Mouse (Mus musculus) heart, embryonic 16.5 days (tissue): Measurements from ENCODE around the gene Gm8897. TPM values are rescaled to one million over a fixed set of nuclear protein-coding genes. Genes with fewer than 3 reads are reported as not detected.
"Not testable (repeated sequence)": the region's sequence is repeated elsewhere in the genome, so short reads cannot be mapped to it uniquely, and the experiment has no call there.

ENCODE experiments used
- ATAC-seq: fragments of 200-750 bp; cut with Nextera tagmentation; replicated peaks from 2 replicates; pipeline ENCODE4 v1.8.0; 2017; ENCODE audit warnings: moderate number of reproducible peaks; ENCODE audit not compliant: insufficient read depth, low FRiP score; ENCODE audit errors: extremely low read depth
- H3K27ac ChIP-seq: fragments of 300-500 bp; sonication (generic); 2 replicates; pipeline ENCODE4 v1.5.1; 2014; ENCODE audit warnings: mild to moderate bottlenecking, low read length, control low read depth, moderate library complexity
- H3K27me3 ChIP-seq: fragments of 300-500 bp; sonication (generic); 2 replicates; pipeline ENCODE4 v1.6.1; 2014; ENCODE audit warnings: low read length, mixed read lengths; ENCODE audit not compliant: control insufficient read depth, insufficient read depth
- H3K36me3 ChIP-seq: fragments of 300-500 bp; sonication (generic); 2 replicates; pipeline ENCODE4 v1.6.1; 2014; ENCODE audit not compliant: control insufficient read depth, insufficient read depth
- H3K4me1 ChIP-seq: fragments of 300-500 bp; sonication (generic); 2 replicates; pipeline ENCODE4 v1.6.1; 2014; ENCODE audit warnings: low read length, mixed read lengths; ENCODE audit not compliant: control insufficient read depth, insufficient read depth
- H3K4me2 ChIP-seq: fragments of 300-500 bp; sonication (generic); 2 replicates; pipeline ENCODE4 v1.6.1; 2014; ENCODE audit warnings: low read depth, mild to moderate bottlenecking, control low read depth, low read length
- H3K4me3 ChIP-seq: fragments of 300-500 bp; sonication (generic); 2 replicates; pipeline ENCODE4 v1.5.1; 2014; ENCODE audit warnings: mild to moderate bottlenecking, control low read depth, low read length
- H3K9ac ChIP-seq: fragments of 300-500 bp; sonication (generic); 2 replicates; pipeline ENCODE4 v1.6.1; 2014; ENCODE audit warnings: low read length, control low read depth
- H3K9me3 ChIP-seq: fragments of 300-500 bp; sonication (generic); replicated peaks from 2 replicates; pipeline ENCODE4 v1.6.1; 2016; ENCODE audit warnings: low read length; ENCODE audit not compliant: control insufficient read depth
- WGBS: fragments of 180-500 bp; shearing (Covaris S2); extraction: QIAGEN DNeasy Blood & Tissue Kit; methylation state at CpG from one replicate; pipeline ENCODE4 v1.1.7; 2014; 5-methylcytosine and 5-hydroxymethylcytosine counted together
- polyA plus RNA-seq: library from polyadenylated mRNA; unstranded; fragments of >200 nt; fragmentation: Nextera tagmentation; extraction: Ambion mirVana; gene quantifications from 2 replicates; pipeline ENCODE4 v1.2.1, GENCODE M21; 2015

Gm8897 gene
- polyA plus RNA-seq, result not detected in 2 replicates

DNA sequence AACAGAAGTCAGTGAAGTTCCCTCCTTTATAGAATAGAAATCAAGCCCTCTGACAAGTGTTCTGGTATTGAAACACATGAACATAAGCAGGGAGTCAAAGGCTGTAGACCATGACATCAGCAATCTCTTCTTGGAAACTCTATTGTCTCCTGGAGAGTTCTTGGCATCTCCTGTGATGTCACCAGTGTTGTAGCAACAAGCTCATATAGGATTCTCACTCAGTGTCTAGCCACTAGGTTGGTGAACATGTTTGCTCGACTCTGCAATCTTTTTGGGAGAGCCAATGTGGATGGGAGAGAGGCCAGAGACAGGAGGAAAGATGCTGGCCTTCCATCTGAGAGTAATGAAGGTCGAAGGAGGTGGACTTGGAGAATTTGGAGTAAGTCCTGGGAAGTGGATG, at the start of gene Gm8897:
Gm8897 (plus strand) TSS at position 301 of the 400 bp plus-strand sequence.
- H3K36me3 ChIP-seq, H3K4me2 ChIP-seq, H3K9me3 ChIP-seq, H3K4me1 ChIP-seq, H3K4me3 ChIP-seq, H3K27me3 ChIP-seq, H3K9ac ChIP-seq, ATAC-seq, H3K27ac ChIP-seq: not testable (repeated sequence)
- 17% methylated on average over 2 of the region's 2 CpGs for WGBS

DNA sequence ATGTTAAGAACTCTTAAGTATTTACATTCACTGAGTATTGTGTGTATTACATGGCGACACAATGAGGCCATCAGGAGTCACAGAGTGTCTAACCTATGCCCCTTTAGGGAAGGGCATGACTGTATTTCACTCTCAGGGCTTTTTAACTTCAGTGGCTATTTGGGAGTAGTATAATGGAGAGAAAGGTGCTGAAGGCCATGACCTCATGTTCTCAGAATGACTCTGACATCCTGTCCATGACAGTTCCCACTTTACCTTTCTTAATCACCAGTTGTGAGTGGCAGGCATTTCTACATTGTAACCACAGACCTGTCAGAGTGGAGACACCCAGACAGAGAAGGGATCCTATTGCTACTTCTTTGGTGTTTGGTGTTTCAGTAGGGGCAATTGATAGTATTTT, 473 bp downstream of the Gm8897 start:
- not testable (repeated sequence) for H3K36me3 ChIP-seq, H3K9ac ChIP-seq, ATAC-seq, H3K27me3 ChIP-seq, H3K4me1 ChIP-seq, H3K9me3 ChIP-seq, H3K4me3 ChIP-seq, H3K4me2 ChIP-seq, H3K27ac ChIP-seq
- 67% methylated on average over 1 of the region's 1 CpGs for WGBS

Other genes starting within 250 kb of the Gm8897 start
- gene Gm5861, start 233.3 kb upstream of the Gm8897 start, polyA plus RNA-seq, result not detected in 2 replicates
- not detected in 2 replicates for gene Gm8890, start 160.4 kb upstream of the Gm8897 start, polyA plus RNA-seq
- not detected in 2 replicates for gene Speer1, start 74.9 kb upstream of the Gm8897 start, polyA plus RNA-seq
- not detected in 2 replicates for gene Gm8906, start 86.3 kb downstream of the Gm8897 start, polyA plus RNA-seq
- gene Gm6460, start 178.5 kb downstream of the Gm8897 start, polyA plus RNA-seq, result not detected in 2 replicates